ENCODE assay signal across 27 mouse cellular contexts in the genomic region with DNA sequence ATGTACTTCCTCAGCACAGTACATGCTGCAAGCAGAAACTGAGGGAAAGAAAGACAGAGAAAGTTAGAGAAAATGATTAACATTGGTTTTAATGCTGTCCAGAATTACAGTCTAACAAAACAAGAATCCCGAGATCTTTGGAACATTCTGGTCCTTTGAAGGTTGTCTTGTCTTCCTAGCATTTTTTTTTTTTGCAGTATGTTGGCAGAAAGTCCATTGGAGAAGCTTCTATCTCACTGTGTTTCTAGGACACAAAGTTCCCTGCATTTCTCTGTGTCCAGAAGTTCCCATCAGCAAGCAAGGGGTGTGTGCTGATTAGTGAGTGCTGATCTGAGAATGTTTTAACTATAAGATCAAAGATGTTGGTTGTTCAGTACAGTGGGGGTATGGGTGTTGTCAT. TPM values are rescaled to one million over a fixed set of nuclear protein-coding genes. Genes with fewer than 3 reads are reported as not detected.
DNase-seq lines count a peak whose midpoint lies in the region; ATAC-seq and TF ChIP-seq lines count a peak whose summit lies in the region.
"Had no signal": no experiment of that assay in that cellular context is flagged by ENCODE, and none has a peak within 500 bp of the region (broad histone marks: within the 10 kb centered on the region; RNA-seq: fewer than 3 reads in every experiment).

No protein-coding gene starts in this region.

- ATAC-seq in kidney, embryonic 16.5 days (ENCODE audit: low FRiP score, low TSS enrichment) = no peak
- peak; percentile 30 for ATAC-seq in lung, postnatal 0 days
- ATAC-seq: activated CD4-positive, CD25-positive, alpha-beta regulatory T cell, adult 4 months; CD4-positive, CD25-positive, alpha-beta regulatory T cell, adult 4 months; forebrain, embryonic 13.5 days; Patski had no signal

- peaks cover 3% of the 10 kb centered on the region; the same call in 1 of the 2 replicates for H3K4me1 ChIP-seq in kidney, adult 2 months (ENCODE audit: control insufficient read depth, insufficient read depth, low read length)
- H3K4me1 ChIP-seq in kidney, embryonic 16.5 days (ENCODE audit: insufficient read depth, low read length) = no peaks in the 10 kb centered on the region
- H3K4me1 ChIP-seq in lung, postnatal 0 days (ENCODE audit: insufficient read depth, low read depth, low read length) = no peaks in the 10 kb centered on the region
- H3K4me1 ChIP-seq: embryonic facial prominence, embryonic 10.5 days; embryonic facial prominence, embryonic 12.5 days; forebrain, embryonic 13.5 days had no signal

- TF ChIP-seq POLR2A in kidney, adult 2 months (IDR thresholded peaks at IDR 0.05; ENCODE audit: low read depth, low read length) = no peak

- TF ChIP-seq EP300 in lung, postnatal 0 days (IDR thresholded peaks at IDR 0.05) = peak; percentile 34; the same call in 1 of the 2 replicates

- TF ChIP-seq CTCF in kidney, adult 2 months (conservative IDR thresholded peaks at IDR 0.05; ENCODE audit: insufficient read depth, insufficient read length, low read depth, low read length) = no peak
- no peak for TF ChIP-seq CTCF in lung, postnatal 0 days (IDR thresholded peaks at IDR 0.05)

- no peak overlapping the region for H3K4me3 ChIP-seq in kidney, adult 2 months (ENCODE audit: insufficient read depth, low read depth, low read length)
- no peak overlapping the region for H3K4me3 ChIP-seq in kidney, embryonic 16.5 days (ENCODE audit: low read length)
- H3K4me3 ChIP-seq in lung, postnatal 0 days (ENCODE audit: low read depth, low read length) = no peak overlapping the region
- H3K4me3 ChIP-seq: embryonic facial prominence, embryonic 10.5 days; embryonic facial prominence, embryonic 12.5 days; forebrain, embryonic 13.5 days had no signal

- no peak overlapping the region for H3K9ac ChIP-seq in kidney, embryonic 16.5 days (replicated peaks; ENCODE audit: low read length)
- no peak overlapping the region for H3K9ac ChIP-seq in lung, postnatal 0 days (replicated peaks; ENCODE audit: low read depth)
- H3K9ac ChIP-seq: embryonic facial prominence, embryonic 12.5 days; forebrain, embryonic 13.5 days had no signal

- DNase-seq in kidney, adult 2 months = peak; percentile 55
- DNase-seq in kidney, adult 9 months = peak; percentile 57
- no peak for DNase-seq in kidney, adult 11 months
- DNase-seq in lung, postnatal 0 days (ENCODE audit: low spot score) = peak; percentile 16
- DNase-seq in lung, postnatal 4 days = no peak
- peak; percentile 7 for DNase-seq in testis, postnatal 14 days (ENCODE audit: low spot score)
- DNase-seq in testis, postnatal 10 days (ENCODE audit: low spot score) = no peak
- DNase-seq: adrenal gland, adult 8-10 months; adrenal gland, postnatal 14 days; adrenal gland, postnatal 36 days; B cell, adult 2 months; cerebellum, adult 11-12 months; cerebellum, adult 2 months; cerebellum, adult 9-10 months; cerebellum, postnatal 10 days; cerebellum, postnatal 25 days had no signal

- H3K27me3 ChIP-seq in kidney, adult 2 months (replicated peaks; ENCODE audit: control insufficient read depth, insufficient read depth, low read length) = no peaks in the 10 kb centered on the region
- H3K27me3 ChIP-seq in kidney, embryonic 16.5 days (ENCODE audit: insufficient read depth, low read length) = no peaks in the 10 kb centered on the region
- no peaks in the 10 kb centered on the region for H3K27me3 ChIP-seq in lung, postnatal 0 days (replicated peaks; ENCODE audit: insufficient read depth, low read length)
- H3K27me3 ChIP-seq: CH12.LX; embryonic facial prominence, embryonic 12.5 days; forebrain, embryonic 13.5 days had no signal

- no peaks in the 10 kb centered on the region for H3K9me3 ChIP-seq in kidney, embryonic 16.5 days (ENCODE audit: low read length)
- no peaks in the 10 kb centered on the region for H3K9me3 ChIP-seq in lung, postnatal 0 days (ENCODE audit: low read length)
- H3K9me3 ChIP-seq: embryonic facial prominence, embryonic 10.5 days; embryonic facial prominence, embryonic 12.5 days; forebrain, embryonic 13.5 days; G1E had no signal

- H3K4me2 ChIP-seq in kidney, embryonic 16.5 days (replicated peaks; ENCODE audit: low read depth, low read length) = no peak overlapping the region
- H3K4me2 ChIP-seq in lung, postnatal 0 days (replicated peaks; ENCODE audit: low read depth, low read length) = no peak overlapping the region
- H3K4me2 ChIP-seq: embryonic facial prominence, embryonic 12.5 days; forebrain, embryonic 13.5 days had no signal

- WGBS in kidney, adult 2 months = 49% methylated on average over 1 of the region's 1 CpGs
- 70% methylated on average over 1 of the region's 1 CpGs for WGBS in kidney, embryonic 16.5 days
- WGBS in lung, postnatal 0 days = 67% methylated on average over 1 of the region's 1 CpGs

- peak overlapping the region; percentile 60; the same call in 1 of the 2 replicates for H3K27ac ChIP-seq in kidney, adult 2 months (ENCODE audit: insufficient read depth, low read depth, low read length)
- H3K27ac ChIP-seq in kidney, embryonic 16.5 days (ENCODE audit: low read length) = no peak overlapping the region
- H3K27ac ChIP-seq in lung, postnatal 0 days (ENCODE audit: low read length) = no peak overlapping the region
- H3K27ac ChIP-seq: embryonic facial prominence, embryonic 10.5 days; embryonic facial prominence, embryonic 12.5 days; forebrain, embryonic 13.5 days had no signal

- no peaks in the 10 kb centered on the region for H3K36me3 ChIP-seq in kidney, adult 2 months (ENCODE audit: control insufficient read depth, insufficient read depth, low read length)
- no peaks in the 10 kb centered on the region for H3K36me3 ChIP-seq in kidney, embryonic 16.5 days (ENCODE audit: insufficient read depth, low read length)
- H3K36me3 ChIP-seq in lung, postnatal 0 days (ENCODE audit: insufficient read depth, low read length) = no peaks in the 10 kb centered on the region
- H3K36me3 ChIP-seq: embryonic facial prominence, embryonic 10.5 days; embryonic facial prominence, embryonic 12.5 days; G1E had no signal

RNA-seq across cellular contexts. Expression of gene Slc5a12, which starts 7.1 kb away (rescaled TPM):
- 209 and 239 TPM in 2 replicates for polyA plus RNA-seq in kidney, adult 2 months (2012; rRNA removed)
- polyA plus RNA-seq in kidney, embryonic 16.5 days (2015; fragmentation: Nextera tagmentation; extraction: Ambion mirVana) = 3.7 TPM in 2 replicates
- not detected in 2 replicates for polyA plus RNA-seq in lung, postnatal 0 days (2015; fragmentation: Nextera tagmentation; extraction: Ambion mirVana)
- polyA plus RNA-seq: activated CD4-positive, CD25-positive, alpha-beta regulatory T cell, adult 4 months; CD4-positive, CD25-positive, alpha-beta regulatory T cell, adult 4 months; cerebellum, adult 2 months; embryonic facial prominence, embryonic 10.5 days; embryonic facial prominence, embryonic 12.5 days; embryonic facial prominence, embryonic 14.5 days; forebrain, embryonic 11.5 days; forebrain, embryonic 13.5 days; G1E; Patski had no signal

Comparison
In these comparisons a context has a peak if more than half of its experiments do, and no peak if none do; other contexts are left out.
1. DNase-seq: peak in kidney, adult 2 months (single experiment), kidney, adult 9 months (single experiment), lung, postnatal 0 days (single experiment) and testis, postnatal 14 days (single experiment); none in kidney, adult 11 months (single experiment), lung, postnatal 4 days (0 of 2) and testis, postnatal 10 days (single experiment).
2. RNA of gene Slc5a12, which starts 7.1 kb away (polyA plus RNA-seq): 209 to 239 TPM in kidney, adult 2 months; 3.7 TPM in kidney, embryonic 16.5 days and not detected in lung, postnatal 0 days; every median in the first group is over 10 times any median in the second.